In the genomic region with DNA sequence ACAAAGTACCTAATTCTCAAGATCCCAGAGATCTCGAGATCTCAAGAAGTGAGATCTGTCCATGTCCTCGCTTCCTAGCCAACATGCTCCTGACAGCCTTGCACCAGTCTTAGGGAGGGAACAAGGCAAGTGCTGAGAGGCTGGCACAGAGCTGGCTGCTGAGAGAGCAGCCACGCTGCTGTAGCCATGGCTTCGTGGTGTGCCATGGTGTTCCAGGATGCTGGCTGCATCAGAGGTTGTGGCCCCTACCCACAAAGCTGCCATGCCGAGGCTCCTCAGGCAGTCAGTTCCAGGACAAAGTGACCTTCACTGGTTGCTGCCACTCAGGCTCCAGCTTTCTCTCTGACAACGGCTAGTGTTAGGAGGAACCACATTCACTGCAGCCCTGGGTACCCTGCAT, we compare ENCODE assay signal across 9 mouse cellular contexts.
DNase-seq lines count a peak whose midpoint lies in the region; ATAC-seq and TF ChIP-seq lines count a peak whose summit lies in the region.
"Had no signal": no experiment of that assay in that cellular context is flagged by ENCODE, and none has a peak within 500 bp of the region (broad histone marks: within the 10 kb centered on the region; RNA-seq: fewer than 3 reads in every experiment).

No protein-coding gene starts in this region.

- DNase-seq in heart, embryonic 10.5 days (ENCODE audit: low spot score) = no peak
- DNase-seq in heart, postnatal 10 days = no peak
- no peak for DNase-seq in left cerebral cortex, adult 2 months (ENCODE audit: extremely low spot score in 1 of 2, low spot score in 2 of 2)
- DNase-seq in left cerebral cortex, postnatal 36 days (ENCODE audit: low spot score in 2 of 2) = no peak
- DNase-seq in embryonic facial prominence, embryonic 10.5 days (ENCODE audit: low spot score) = no peak
- no peak for DNase-seq in left cerebral cortex, postnatal 10 days (ENCODE audit: extremely low spot score in 1 of 2, low spot score in 2 of 2)
- DNase-seq in yolk sac, embryonic 10.5 days (ENCODE audit: low spot score) = no peak

- H3K9ac ChIP-seq in limb, embryonic 15.5 days = no peak overlapping the region
- H3K9ac ChIP-seq: liver, embryonic 13.5 days had no signal

- TF ChIP-seq CTCF in left cerebral cortex, adult 2 months (IDR thresholded peaks at IDR 0.05) = no peak

- intact Hi-C loops in heart, postnatal 10 days (cut with DNase I) = no loop called here
- intact Hi-C loops in left cerebral cortex, adult 2 months (cut with DNase I) = no loop called here
- intact Hi-C loops in left cerebral cortex, postnatal 36 days (cut with DNase I) = no loop called here
- intact Hi-C loops in left cerebral cortex, postnatal 10 days (cut with DNase I) = no loop called here

- no peaks in the 10 kb centered on the region for H3K27me3 ChIP-seq in heart, embryonic 10.5 days (ENCODE audit: insufficient read depth, poor library complexity, severe bottlenecking)
- H3K27me3 ChIP-seq in embryonic facial prominence, embryonic 10.5 days (replicated peaks; ENCODE audit: low read depth, poor library complexity, severe bottlenecking) = no peaks in the 10 kb centered on the region
- H3K27me3 ChIP-seq in limb, embryonic 15.5 days = no peaks in the 10 kb centered on the region
- H3K27me3 ChIP-seq: liver, embryonic 13.5 days had no signal

- peaks cover 43% of the 10 kb centered on the region for H3K4me1 ChIP-seq in heart, embryonic 10.5 days
- peaks cover 32% of the 10 kb centered on the region for H3K4me1 ChIP-seq in embryonic facial prominence, embryonic 10.5 days
- H3K4me1 ChIP-seq in limb, embryonic 15.5 days = peaks cover 23% of the 10 kb centered on the region

- H3K27ac ChIP-seq in heart, embryonic 10.5 days = peak overlapping the region; percentile 74
- H3K27ac ChIP-seq in left cerebral cortex, adult 2 months = peak overlapping the region; percentile 65
- H3K27ac ChIP-seq in embryonic facial prominence, embryonic 10.5 days (replicated peaks) = peak overlapping the region; percentile 48
- H3K27ac ChIP-seq in limb, embryonic 15.5 days = peak overlapping the region; percentile 59; the same call in 1 of the 2 replicates
- H3K27ac ChIP-seq: liver, embryonic 13.5 days had no signal

- no peaks in the 10 kb centered on the region for H3K9me3 ChIP-seq in heart, embryonic 10.5 days
- no peaks in the 10 kb centered on the region for H3K9me3 ChIP-seq in embryonic facial prominence, embryonic 10.5 days
- H3K9me3 ChIP-seq in limb, embryonic 15.5 days = no peaks in the 10 kb centered on the region
- H3K9me3 ChIP-seq: liver, embryonic 13.5 days had no signal

- H3K4me3 ChIP-seq in heart, embryonic 10.5 days = no peak overlapping the region
- H3K4me3 ChIP-seq in left cerebral cortex, adult 2 months = no peak overlapping the region
- H3K4me3 ChIP-seq in embryonic facial prominence, embryonic 10.5 days = no peak overlapping the region
- H3K4me3 ChIP-seq in limb, embryonic 15.5 days = no peak overlapping the region
- H3K4me3 ChIP-seq: liver, embryonic 13.5 days had no signal

- WGBS in heart, embryonic 10.5 days = 47% methylated on average over 6 of the region's 6 CpGs
- 68% methylated on average over 6 of the region's 6 CpGs for WGBS in embryonic facial prominence, embryonic 10.5 days
- WGBS in limb, embryonic 15.5 days = 48% methylated on average over 6 of the region's 6 CpGs

- peaks cover 5% of the 10 kb centered on the region for H3K36me3 ChIP-seq in heart, embryonic 10.5 days
- H3K36me3 ChIP-seq in embryonic facial prominence, embryonic 10.5 days (replicated peaks) = peaks cover 12% of the 10 kb centered on the region
- no peaks in the 10 kb centered on the region for H3K36me3 ChIP-seq in limb, embryonic 15.5 days

- no peak overlapping the region; the same call in 1 of the 2 replicates for H3K4me2 ChIP-seq in limb, embryonic 15.5 days

- no peak for ATAC-seq in limb, embryonic 15.5 days (ENCODE audit: insufficient number of reproducible peaks, low FRiP score, low TSS enrichment, low read depth)
